Mouse (Mus musculus) G1E (cell line): ENCODE results near the gene Mga. TPM values are rescaled to one million over a fixed set of nuclear protein-coding genes. Genes with fewer than 3 reads are reported as not detected.

Source experiments
- ATAC-seq: 2 replicates; pipeline ENCODE4 v1.8.0; 2016; ENCODE audit warnings: mild to moderate bottlenecking; ENCODE audit not compliant: insufficient number of reproducible peaks, poor library complexity, low FRiP score, severe bottlenecking; ENCODE audit errors: extremely low read depth
- DNase-seq: peaks from one replicate; pipeline ENCODE4 v3.0.0; 2012; ENCODE audit warnings: low spot score
- H3K27me3 ChIP-seq: 2 replicates; pipeline ENCODE4 v1.6.1; 2012; ENCODE audit warnings: mild to moderate bottlenecking, low read length, inconsistent platforms; ENCODE audit not compliant: insufficient read depth
- H3K36me3 ChIP-seq: replicated peaks from 2 replicates; pipeline ENCODE3; 2012; ENCODE audit warnings: mild to moderate bottlenecking, inconsistent platforms
- H3K4me1 ChIP-seq: 2 replicates; pipeline ENCODE4 v1.6.1; 2012; ENCODE audit warnings: low read depth, low read length, inconsistent platforms, mixed read lengths; ENCODE audit not compliant: insufficient read depth
- H3K4me3 ChIP-seq: 2 replicates; pipeline ENCODE4 v1.5.1; 2012; ENCODE audit warnings: low read depth, mild to moderate bottlenecking, inconsistent platforms, low read length, moderate library complexity, mixed read lengths
- H3K9me3 ChIP-seq: replicated peaks from 2 replicates; pipeline ENCODE4 v1.6.1; 2012; ENCODE audit warnings: inconsistent platforms
- CTCF ChIP-seq: IDR thresholded peaks from 2 replicates; pipeline ENCODE4 v1.5.1; 2012; ENCODE audit warnings: low read depth, low read length, inconsistent platforms, mixed read lengths
- GATA1 ChIP-seq: IDR thresholded peaks from 2 replicates; pipeline ENCODE4 v1.6.1; 2012; ENCODE audit warnings: borderline replicate concordance, low read length, inconsistent platforms, mixed read lengths
- GATA2 ChIP-seq: IDR thresholded peaks from 2 replicates; pipeline ENCODE4 v1.6.1; 2012; ENCODE audit warnings: low read depth, low read length, inconsistent platforms, borderline replicate concordance
- POLR2AphosphoS5 ChIP-seq: IDR thresholded peaks from 2 replicates; pipeline ENCODE4 v1.6.1; 2012; ENCODE audit warnings: low read depth, low read length, inconsistent platforms; ENCODE audit not compliant: insufficient replicate concordance
- TAL1 ChIP-seq: conservative IDR thresholded peaks from 2 replicates; pipeline ENCODE4 v1.6.1; 2012; ENCODE audit warnings: low read depth, low read length, inconsistent platforms, mixed read lengths
- polyA plus RNA-seq: library from polyadenylated mRNA; stranded (reverse); fragments of >175 nt; gene quantifications from 2 replicates; pipeline ENCODE4 v1.2.3, GENCODE M21; 2012
- total RNA-seq, 2 experiments: library from RNA; stranded (forward) in 1 of 2; stranded (reverse) in 1 of 2; fragments of 200-1000 nt in 1 of 2; fragments of >200 nt in 1 of 2; fragmentation: Nextera tagmentation in 1 of 2; gene quantifications; 2 replicates each; pipeline ENCODE4 v1.2.3; 2014 to 2017

Gene Mga
- total and polyA plus RNA-seq, 3 experiments = 4.1 to 186 (median 80.7) TPM

DNA sequence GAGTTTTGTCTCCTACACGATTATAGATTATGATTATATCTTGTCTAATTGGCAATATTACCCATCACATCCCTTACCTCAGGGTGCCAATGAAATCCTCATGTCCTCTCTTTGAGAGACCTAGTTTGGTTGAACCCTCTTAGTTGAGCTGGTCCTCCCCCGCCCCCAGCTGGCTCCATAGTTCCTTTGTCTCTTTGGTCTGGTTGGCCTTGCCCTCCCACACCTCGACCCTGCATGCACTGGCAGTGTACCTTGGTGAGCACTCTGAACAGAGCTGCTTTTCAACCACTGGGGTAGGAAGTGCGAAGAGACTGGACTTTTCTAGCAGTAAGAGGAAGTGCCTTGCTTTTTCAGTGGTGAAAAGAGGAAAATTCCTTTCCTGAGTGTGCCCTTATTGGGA, 104.9 kb downstream of the Mga start:
- no peak for DNase-seq
- Histone ChIP-seq H3K27me3 (no peaks in the 10 kb centered on the region), H3K4me3 (no peak overlapping the region), H3K9me3 (no peaks in the 10 kb centered on the region), H3K4me1 (peaks cover 9% of the 10 kb centered on the region), H3K36me3 (peaks cover 43% of the 10 kb centered on the region)
- no peak for ATAC-seq
- TF ChIP-seq CTCF (no peak), TAL1 (no peak), POLR2AphosphoS5 (no peak), GATA1 (no peak), GATA2 (no peak)

GRCm38 (mm10) chr2:120003970-120004369, 106.9 kb downstream of the Mga start:
- no peaks in the 10 kb centered on the region for H3K27me3 ChIP-seq
- no peak for DNase-seq
- H3K4me3 ChIP-seq = no peak overlapping the region
- peaks cover 9% of the 10 kb centered on the region for H3K4me1 ChIP-seq
- no peaks in the 10 kb centered on the region for H3K9me3 ChIP-seq
- peaks cover 39% of the 10 kb centered on the region for H3K36me3 ChIP-seq
- ATAC-seq = no peak
- TF ChIP-seq TAL1 (no peak), CTCF (no peak), GATA1 (no peak), GATA2 (no peak), POLR2AphosphoS5 (no peak)

GRCm38 (mm10) chr2:120006696-120007095, 109.7 kb downstream of the Mga start:
- Histone ChIP-seq H3K36me3 (peaks cover 41% of the 10 kb centered on the region), H3K9me3 (no peaks in the 10 kb centered on the region), H3K27me3 (no peaks in the 10 kb centered on the region), H3K4me3 (no peak overlapping the region), H3K4me1 (0 out of 2 replicates have a peak, but pooled peaks cover 2% of the 10 kb centered on the region)
- TF ChIP-seq CTCF (no peak), GATA2 (no peak), POLR2AphosphoS5 (no peak), GATA1 (no peak), TAL1 (no peak)
- no peak for ATAC-seq
- no peak for DNase-seq

DNA sequence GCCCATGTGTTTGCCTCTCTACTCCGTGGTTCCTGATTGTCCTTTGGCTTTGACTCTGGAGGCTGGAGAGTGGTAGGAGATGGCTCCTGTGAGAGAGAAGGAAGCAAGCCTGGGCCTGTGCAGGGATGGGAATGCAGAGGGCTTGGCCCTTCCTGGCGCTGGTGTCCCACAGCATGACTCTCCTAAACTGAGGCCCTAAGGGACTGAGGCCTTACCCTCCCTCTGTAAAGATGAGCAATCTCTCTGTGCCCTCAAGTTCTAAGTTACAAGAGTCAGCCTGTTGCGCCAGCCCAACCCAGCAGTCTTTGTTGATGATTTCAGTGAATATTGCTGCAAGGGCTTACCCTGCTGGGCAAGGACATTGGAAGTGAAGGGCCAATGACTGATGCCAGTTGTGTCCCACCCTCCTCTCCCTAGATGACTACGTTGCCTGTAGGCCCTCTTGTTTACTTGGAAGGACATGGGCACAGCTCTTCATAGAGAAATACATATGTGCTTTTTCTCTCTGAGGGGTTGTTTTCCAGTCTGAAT, 110.7 kb downstream of the Mga start:
- DNase-seq = no peak
- no peak for TF ChIP-seq GATA1
- no peak for TF ChIP-seq GATA2
- TF ChIP-seq TAL1 = no peak
- no peak for TF ChIP-seq CTCF
- no peak for TF ChIP-seq POLR2AphosphoS5
- H3K4me3 ChIP-seq = no peak overlapping the region

GRCm38 (mm10) chr2:120008672-120009071, 111.6 kb downstream of the Mga start:
- no peaks in the 10 kb centered on the region for H3K4me1 ChIP-seq
- peaks cover 49% of the 10 kb centered on the region for H3K36me3 ChIP-seq
- no peaks in the 10 kb centered on the region for H3K9me3 ChIP-seq
- DNase-seq (no peak), ATAC-seq (no peak)
- no peak for TF ChIP-seq CTCF
- TF ChIP-seq GATA1 = no peak
- TF ChIP-seq TAL1 = no peak
- no peak for TF ChIP-seq GATA2
- no peak for TF ChIP-seq POLR2AphosphoS5
- H3K4me3 ChIP-seq = no peak overlapping the region
- H3K27me3 ChIP-seq = no peaks in the 10 kb centered on the region

More for the DNA sequence above, 110.7 kb downstream of the Mga start:
- Histone ChIP-seq H3K27me3 (no peaks in the 10 kb centered on the region), H3K9me3 (no peaks in the 10 kb centered on the region), H3K4me1 (no peaks in the 10 kb centered on the region), H3K36me3 (peaks cover 40% of the 10 kb centered on the region)
- ATAC-seq = no peak

- H3K27me3 ChIP-seq = no peaks in the 10 kb centered on the region
- peaks cover 61% of the 10 kb centered on the region for H3K36me3 ChIP-seq
- DNase-seq (peak; percentile 60), ATAC-seq (no peak)
- TF ChIP-seq CTCF = peak; percentile 38; the same call in 1 of the 2 replicates
- TF ChIP-seq GATA2 = no peak
- no peaks in the 10 kb centered on the region for H3K4me1 ChIP-seq
- no peak overlapping the region for H3K4me3 ChIP-seq
- H3K9me3 ChIP-seq = no peaks in the 10 kb centered on the region
Observed at GRCm38 (mm10) chr2:120011462-120012200, 114.6 kb downstream of the Mga start.
